Mouse (Mus musculus): Measurements from ENCODE around the gene Slamf9.

Gene Slamf9

DNA sequence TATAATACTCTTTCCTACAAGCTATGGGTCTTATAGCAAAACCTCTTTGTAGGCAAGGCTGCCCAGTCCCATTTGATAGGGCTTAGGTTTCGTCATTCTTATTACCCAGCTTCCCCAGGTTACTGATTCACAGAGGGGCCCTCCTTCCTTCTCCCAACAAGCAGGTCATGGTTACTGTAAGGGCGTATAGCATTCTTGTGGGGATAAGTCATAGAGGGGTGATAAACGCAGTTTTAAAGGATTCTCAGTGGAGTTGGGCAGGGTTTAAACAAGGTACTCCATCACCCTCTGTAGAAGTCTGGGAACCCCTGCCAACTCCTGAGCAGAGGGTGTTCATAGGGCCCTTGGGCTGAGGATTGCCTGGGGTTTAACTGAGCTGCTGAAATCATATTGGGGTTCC lies 12.6 kb upstream of the Slamf9 start:
- no peak for DNase-seq (ENCODE audit: low spot score)

DNA sequence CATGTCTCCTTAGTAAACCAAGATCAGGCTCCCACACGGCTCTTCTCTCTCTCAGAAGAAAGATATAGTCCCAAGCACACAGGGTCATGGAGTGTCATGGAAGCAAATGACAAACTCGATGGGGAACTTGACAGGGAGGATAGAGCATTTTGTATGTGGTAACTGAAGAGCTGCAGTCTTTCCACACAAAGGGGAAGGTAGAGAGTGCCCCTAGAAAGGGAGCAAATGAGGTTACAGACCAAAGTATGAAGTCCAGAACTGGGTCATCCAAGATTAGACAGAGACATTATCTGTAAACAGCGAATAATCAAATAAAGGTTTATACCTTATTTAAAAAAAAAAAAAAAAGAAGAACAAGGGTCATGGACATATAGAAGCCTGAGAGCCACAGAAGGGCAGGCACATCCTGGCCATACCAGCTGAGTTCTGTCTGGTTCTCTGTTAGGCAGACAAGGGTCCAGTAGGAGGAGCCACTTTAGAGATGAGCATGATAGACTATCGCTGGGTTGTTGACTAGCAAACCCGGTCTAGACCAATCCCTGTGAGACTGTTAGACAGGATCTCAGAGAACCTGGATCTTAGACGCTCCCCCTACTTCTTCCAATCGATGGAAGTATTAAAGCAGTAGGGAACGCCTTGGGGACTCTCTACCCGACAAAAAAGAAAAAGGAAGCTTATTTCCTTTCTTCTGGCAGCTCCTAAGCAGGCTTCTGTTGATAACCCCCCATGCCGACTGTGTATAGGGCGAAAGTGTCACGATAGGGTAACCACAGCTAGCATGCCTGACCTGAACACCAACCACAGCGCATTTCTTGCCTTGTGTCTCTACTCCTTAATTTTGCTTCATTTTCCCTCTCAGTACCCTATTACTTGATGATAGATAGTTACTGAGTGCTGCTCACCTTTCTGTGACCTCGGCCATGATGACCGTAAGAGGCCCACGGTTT lies 11.5 kb upstream of the Slamf9 start:
- DNase-seq (ENCODE audit: low spot score) = no peak

DNA sequence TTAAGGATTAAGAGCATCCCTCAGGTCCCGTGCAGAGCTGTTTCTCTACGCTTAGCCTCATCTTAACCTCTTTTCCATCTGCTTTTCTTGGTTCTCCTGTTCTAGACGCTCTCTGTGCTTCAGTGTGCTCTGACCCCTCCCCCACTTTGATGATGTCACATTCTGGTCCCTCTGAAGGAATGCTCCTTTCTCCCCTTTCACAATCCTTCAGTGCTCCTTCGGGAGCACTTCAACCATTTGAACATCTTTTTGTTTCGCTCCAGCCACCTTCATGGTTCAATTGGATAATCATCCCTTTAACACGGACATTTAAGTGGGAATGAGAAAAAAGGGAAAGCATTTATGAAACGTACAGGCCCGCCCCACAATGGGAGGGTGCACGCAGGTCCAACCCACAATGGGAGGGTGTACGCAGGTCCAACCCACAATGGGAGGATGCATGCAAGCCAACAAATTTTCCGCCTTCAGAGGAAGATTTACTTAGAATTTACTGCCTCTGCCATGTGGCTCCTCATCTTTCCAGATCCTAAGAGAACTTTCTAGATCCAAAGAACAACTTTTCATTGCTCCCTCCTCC lies 6.8 kb upstream of the Slamf9 start:
- DNase-seq (ENCODE audit: low spot score) = no peak

DNA sequence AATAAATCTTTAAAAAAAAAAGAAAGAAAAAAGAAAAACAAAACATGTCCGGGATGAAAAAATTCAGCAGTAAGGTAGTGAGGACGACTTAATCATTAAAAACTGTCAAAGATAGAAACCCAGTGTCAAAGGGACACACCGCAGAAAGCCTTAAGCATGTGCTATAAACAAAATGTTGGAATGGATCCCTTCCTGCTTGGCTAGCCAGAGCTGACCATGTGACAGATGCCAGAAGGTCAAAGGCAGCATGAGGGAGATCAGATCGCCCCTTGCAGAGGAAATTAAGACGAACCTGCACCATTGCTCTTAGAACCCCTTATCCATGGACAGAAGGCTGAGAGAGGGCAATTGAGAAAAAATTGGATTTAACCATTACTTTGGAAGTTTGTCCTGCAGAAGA lies 5.8 kb upstream of the Slamf9 start:
- no peak for DNase-seq (ENCODE audit: low spot score)

GRCm38 (mm10) chr1:172469810-172470448 lies 5.2 kb upstream of the Slamf9 start:
- DNase-seq (ENCODE audit: low spot score) = no peak

DNA sequence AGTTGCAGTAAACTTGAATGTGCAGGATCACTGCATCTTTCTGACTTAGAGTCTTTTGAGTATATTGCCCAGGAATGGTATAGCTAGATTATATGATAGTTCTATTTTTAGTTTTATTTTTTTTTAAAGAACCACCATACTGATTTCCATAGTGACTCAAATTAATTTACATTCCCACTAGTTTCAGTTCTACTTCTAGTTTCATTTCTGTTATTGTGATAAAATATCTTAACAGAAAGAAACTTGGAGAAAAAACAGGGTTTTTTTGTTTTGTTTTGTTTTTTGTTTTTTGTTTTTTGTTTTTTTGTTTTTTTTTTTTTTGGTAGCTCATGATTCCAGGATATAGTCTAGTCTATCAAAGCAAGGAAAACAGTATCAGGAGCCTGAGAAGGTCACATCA lies 2.2 kb upstream of the Slamf9 start:
- DNase-seq (ENCODE audit: low spot score) = no peak

GRCm38 (mm10) chr1:172474196-172474595 lies 962 bp upstream of the Slamf9 start:
- DNase-seq (ENCODE audit: low spot score) = no peak

GRCm38 (mm10) chr1:172478020-172478419 lies 2.9 kb downstream of the Slamf9 start:
- no peak for DNase-seq (ENCODE audit: low spot score)

- no peak for DNase-seq (ENCODE audit: low spot score)
Measured at GRCm38 (mm10) chr1:172480376-172480775, 5.2 kb downstream of the Slamf9 start.

DNA sequence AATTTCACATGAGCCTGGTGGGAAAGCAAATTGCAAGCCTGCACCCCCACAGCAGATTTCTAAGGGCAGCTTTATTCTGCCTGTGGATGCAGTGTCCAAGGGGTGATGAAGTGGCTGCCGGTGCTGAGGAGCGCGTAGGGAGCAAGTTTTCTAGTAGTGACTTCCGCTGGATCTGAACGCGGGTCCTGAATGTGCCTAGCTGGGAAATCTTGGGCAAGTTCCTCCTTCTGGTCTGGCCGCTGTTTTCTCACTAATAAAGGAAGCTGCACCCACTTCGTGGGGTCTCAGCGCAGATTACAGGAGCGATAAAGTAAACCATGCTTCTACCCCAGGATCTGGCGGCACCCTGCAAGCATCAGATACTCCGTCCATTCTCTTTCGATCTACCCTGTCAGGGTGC lies 6.0 kb downstream of the Slamf9 start:
- DNase-seq (ENCODE audit: low spot score) = peak; percentile 21

DNA sequence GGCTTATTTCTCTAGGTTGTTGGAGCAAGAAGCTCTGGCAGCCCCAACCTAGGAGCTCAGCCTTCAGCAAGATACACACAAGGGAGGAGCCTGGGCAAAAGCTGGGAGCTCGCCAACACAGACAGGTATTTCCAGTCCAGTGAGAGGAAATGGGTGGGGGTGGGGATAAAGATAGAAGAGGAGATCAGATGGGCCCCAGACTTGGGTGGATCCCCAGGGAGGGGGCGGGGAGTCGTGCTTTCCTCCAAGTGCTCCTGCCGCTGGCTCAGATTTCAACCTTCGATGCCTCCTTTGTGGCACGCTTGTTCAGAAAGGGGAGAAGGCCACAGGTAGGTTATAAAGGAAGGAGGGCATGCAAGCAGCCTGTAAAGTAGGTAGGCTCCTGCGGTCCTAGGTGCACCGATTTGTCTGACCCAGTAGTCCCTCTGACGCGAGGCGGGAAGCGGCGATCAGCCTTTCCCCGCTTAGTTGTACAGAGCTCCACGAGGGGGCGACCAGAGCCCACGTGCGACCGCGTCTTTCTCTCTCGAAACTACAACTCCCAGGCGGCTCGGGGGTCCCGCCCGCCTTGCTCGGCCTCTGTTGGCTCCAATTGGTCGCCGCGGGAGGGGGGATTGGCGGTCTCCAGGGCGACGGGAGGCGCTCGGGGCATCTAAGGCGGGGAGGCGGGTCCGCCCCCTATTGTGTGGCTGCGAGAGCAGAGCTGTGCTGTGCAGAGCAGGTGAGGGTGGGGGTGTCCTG lies 6.6 kb downstream of the Slamf9 start, which contains the start of gene Igsf9:
Igsf9 (plus strand) TSS at position 249 of the 741 bp plus-strand sequence.
- peak; percentile 96 for DNase-seq (ENCODE audit: low spot score)

GRCm38 (mm10) chr1:172482518-172483360 lies 7.6 kb downstream of the Slamf9 start:
- peak; percentile 23 for DNase-seq (ENCODE audit: low spot score)

GRCm38 (mm10) chr1:172483361-172483660 lies 8.2 kb downstream of the Slamf9 start:
- DNase-seq (ENCODE audit: low spot score) = peak; percentile 47

DNA sequence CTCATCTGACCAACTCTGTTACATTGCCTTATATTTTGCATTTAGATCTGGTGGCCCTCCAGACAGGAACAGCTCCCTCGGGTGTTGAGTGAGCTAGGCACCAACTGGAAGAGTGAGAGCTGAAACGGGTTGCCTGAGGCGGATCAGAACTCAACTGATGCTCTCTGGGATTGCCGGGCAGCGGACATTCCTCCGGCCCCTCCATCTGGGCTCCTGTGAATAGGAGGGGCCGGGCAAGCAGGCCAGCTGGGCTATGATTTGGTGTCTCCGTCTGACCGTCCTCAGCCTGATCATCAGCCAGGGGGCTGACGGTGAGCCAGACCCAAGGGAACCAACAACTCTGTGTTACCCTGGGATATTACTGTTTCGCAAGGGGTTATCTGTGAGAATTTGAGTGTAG lies 9.1 kb downstream of the Slamf9 start:
- peak; percentile 51 for DNase-seq (ENCODE audit: low spot score)

DNA sequence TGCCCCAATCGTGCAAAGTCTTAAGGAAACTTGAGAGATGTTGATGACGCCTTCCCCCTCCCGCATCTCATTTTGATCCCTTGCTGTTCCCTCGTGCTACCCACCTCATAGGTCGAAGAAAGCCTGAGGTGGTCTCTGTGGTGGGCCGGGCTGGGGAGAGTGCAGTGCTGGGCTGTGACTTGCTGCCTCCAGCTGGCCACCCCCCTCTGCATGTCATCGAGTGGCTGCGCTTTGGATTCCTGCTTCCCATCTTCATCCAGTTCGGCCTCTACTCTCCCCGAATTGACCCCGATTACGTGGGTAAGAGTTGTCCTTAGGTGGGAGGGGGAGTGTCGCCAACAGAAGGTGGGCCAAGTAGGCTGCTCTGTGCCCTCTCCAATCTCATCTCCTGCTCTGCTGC lies 9.5 kb downstream of the Slamf9 start:
- DNase-seq (ENCODE audit: low spot score) = no peak

DNA sequence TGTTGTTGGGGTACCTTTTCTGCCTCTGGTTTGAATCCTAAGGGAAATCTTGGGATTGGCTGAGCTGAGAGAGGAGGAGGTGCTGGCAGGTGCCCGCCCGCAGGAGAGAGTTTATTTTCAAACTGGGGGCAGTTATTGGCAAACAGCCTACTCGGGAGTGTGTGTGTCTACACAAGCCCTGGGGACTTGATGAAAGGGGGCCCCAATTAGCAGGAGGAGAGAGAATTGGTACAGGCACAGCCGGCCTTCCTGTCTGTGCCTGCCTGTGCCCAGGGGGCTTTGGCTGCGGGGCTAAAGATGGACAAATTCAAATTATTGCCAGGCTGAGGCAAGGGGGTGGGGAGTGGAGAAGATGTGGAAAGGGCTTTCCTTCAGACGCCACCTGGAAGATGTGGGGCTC lies 10.7 kb downstream of the Slamf9 start:
- DNase-seq (ENCODE audit: low spot score) = no peak

- DNase-seq (ENCODE audit: low spot score) = peak; percentile 83
Measured at GRCm38 (mm10) chr1:172486236-172486635, 11.1 kb downstream of the Slamf9 start.

DNA sequence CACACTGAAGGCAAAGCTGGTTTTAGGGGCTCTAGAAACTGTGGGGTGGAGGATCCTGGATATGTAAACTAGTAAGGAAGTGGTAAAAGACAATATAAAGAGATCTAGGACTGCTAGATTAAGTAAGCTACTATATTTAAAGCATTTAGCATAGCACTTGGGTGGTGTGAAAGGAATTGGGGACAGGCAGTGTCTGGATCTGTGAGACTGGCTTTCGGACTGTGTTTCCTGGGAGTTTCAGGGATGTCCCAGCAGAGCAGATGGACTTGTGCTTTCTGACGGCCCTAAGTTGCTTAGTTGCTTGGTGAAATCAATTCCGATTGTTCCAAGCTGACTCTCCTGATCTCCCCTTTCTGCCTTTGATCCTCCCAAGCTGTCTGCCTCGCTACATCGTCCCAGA lies 11.5 kb downstream of the Slamf9 start:
- DNase-seq (ENCODE audit: low spot score) = no peak

GRCm38 (mm10) chr1:172487859-172488258 lies 12.7 kb downstream of the Slamf9 start:
- no peak for DNase-seq (ENCODE audit: low spot score)

DNA sequence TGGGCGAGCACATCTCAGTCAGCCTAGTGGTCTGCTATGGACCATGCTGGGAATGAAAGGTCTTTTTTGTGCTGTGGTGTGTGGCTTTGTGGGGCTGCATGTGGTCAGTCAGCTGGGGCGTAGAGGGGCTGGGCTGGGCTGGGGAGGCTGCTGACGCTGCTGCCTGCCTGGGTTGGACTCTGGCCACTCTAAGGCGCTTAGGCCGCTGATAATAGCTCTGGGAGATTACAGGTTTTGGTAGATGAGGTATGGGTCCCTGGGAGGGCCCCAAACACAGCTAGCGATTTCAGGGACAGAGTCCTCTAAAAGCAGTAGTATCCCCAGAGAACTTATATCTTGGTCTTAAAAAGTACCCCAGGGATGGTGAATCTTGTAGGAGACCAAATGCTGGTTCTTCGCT lies 13.7 kb downstream of the Slamf9 start:
- no peak for DNase-seq (ENCODE audit: low spot score)

- no peak for DNase-seq (ENCODE audit: low spot score)
Measured at GRCm38 (mm10) chr1:172489585-172490250, 14.6 kb downstream of the Slamf9 start.

Measured in retina, embryonic 14.5 days (tissue).